Mouse (Mus musculus) kidney, postnatal 4 days (tissue): Measurements from ENCODE around the gene Dapk3.
A peak's percentile ranks its signal among the peaks of the same experiment; 100 is the strongest.
"Not testable (repeated sequence)": the region's sequence is repeated elsewhere in the genome, so short reads cannot be mapped to it uniquely, and the experiment has no call there.

Experiments
- DNase-seq, 2 experiments: peaks; one replicate each; pipeline ENCODE4 v3.0.0; 2021; ENCODE audit warnings: mixed read lengths in 2 of 2

Dapk3 gene

DNA sequence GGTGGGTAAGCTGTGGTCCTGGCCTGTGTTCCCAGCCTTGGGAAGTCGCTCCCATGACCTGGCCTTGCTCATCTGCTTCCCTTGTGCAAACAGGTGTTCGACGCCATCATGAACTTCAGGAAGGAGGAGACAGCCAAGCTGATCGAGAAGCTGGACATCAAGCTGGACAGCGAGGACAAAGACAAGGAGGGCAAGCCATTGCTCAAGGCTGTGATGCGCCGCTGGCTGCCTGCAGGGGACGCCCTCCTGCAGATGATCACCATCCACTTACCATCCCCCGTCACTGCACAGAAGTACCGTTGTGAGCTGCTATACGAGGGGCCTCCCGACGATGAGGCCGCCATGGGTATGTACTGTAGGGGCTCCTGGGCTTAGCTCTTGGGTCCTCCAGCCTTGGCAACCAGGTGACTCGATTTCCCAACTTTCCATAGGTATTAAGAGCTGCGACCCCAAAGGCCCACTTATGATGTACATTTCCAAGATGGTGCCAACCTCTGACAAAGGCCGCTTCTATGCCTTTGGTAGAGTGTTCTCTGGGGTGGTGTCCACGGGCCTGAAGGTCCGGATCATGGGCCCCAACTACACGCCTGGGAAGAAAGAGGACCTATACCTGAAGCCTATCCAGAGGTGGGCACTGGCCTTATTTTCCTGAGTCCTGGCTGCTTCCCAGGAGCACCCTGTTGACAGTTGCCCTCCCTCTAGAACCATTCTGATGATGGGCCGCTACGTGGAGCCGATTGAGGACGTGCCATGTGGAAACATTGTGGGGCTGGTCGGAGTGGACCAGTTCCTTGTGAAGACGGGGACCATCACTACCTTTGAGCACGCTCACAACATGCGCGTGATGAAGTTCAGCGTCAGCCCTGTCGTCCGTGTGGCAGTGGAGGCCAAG, 3.1 kb upstream of the Dapk3 start:
- DNase-seq: no peak

DNA sequence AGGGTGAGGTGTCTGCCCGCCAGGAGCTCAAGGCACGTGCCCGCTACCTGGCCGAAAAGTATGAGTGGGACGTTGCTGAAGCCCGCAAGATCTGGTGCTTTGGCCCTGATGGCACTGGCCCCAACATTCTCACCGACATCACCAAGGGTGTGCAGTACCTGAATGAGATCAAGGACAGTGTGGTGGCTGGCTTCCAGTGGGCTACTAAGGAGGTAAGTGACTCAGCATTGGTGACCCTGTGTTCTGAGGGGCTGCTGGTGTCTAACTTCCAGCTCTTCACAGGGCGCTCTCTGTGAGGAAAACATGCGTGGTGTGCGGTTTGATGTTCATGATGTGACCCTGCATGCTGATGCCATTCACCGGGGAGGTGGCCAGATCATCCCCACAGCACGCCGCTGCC, 1.9 kb upstream of the Dapk3 start:
- no peak for DNase-seq

DNA sequence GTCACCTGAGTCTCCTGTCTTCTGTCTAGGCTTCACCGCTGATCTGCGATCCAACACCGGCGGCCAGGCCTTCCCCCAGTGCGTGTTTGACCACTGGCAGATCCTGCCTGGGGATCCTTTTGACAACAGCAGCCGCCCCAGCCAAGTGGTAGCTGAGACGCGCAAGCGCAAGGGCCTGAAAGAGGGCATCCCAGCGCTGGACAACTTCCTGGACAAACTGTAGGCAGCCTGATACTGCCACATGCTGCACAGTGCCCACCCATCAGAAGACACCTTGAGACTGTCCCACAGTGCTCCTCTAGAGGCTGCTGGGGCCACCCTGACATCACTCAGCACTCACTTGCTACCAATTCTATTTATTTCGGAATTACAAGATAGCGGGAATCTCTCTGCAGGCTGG, 945 bp upstream of the Dapk3 start:
- DNase-seq: not testable (repeated sequence)

DNA sequence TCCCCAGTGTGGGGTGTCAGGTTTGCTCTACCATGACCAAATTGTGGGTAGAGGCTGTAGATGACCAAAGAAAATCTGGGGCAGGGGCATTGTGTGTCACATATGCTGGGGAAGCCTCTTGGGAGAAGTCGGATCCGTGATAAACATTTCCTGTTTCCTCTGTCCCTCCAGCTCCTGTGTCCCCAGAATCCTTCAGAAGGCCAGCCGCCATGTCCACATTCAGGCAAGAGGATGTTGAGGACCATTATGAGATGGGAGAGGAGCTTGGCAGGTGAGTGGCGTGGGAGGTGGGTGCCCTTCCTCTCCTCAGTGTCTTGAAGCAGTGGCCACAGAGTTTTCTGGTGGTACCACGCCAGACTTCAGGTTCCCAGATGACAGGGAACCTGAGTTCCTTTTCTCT, 1.0 kb downstream of the Dapk3 start, which contains the start of gene 4930442H23Rik:
Gene 4930442H23Rik (minus strand): TSS at position 45 of the 400 bp plus-strand sequence.
- DNase-seq: no peak

DNA sequence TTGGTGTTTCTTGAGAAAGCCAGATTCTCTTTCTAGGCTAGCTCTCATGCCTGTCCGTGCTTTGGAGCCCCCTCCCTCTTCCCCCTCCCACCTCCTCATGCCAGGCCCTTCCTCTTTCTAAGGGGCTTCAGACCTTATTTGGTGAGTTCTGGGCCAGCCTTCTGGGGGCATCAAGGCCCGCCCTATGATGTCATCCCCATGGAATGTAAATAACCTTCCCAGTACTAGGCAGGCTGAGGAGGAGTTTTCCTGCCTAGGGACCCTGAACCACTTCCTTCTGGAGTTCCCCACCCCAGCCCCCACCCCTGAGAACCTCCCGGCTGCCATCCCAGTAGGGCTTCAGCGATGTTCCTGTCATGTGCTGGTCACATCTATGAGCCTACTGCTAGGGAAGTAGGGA, 2.0 kb downstream of the Dapk3 start:
- no peak for DNase-seq

DNA sequence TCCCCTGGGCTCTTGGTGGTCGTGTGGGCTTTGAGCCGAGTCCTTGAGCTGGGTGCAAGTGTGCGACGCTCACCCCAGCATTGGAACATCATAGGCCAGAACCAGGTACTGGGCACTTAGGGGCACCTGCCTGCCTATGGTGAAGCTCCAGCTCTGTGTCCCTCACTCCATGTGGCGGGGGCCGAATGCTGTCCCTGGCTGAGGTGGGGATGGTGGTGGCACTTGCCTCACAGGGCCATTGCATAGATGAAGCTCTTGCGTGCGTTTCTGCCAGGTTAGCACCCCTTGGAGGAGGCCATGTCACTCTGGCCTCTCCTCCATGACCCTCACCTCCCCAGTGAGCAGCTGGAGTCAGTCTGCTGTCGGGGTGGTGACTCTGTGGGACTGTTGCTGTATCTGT, 4.4 kb downstream of the Dapk3 start:
- DNase-seq: no peak

DNA sequence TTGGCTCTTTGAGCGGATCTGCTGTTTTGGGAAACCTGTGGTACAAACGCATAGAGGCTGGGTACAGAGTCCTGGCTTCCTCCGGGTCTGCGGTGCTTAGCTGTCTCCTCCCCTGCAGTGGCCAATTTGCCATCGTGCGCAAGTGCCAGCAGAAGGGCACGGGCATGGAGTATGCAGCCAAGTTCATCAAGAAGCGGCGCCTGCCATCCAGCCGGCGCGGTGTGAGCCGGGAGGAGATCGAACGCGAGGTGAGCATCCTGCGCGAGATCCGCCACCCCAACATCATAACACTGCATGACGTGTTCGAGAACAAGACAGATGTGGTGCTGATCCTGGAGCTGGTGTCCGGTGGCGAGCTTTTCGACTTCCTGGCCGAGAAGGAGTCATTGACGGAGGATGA, 7.0 kb downstream of the Dapk3 start:
- no peak for DNase-seq

DNA sequence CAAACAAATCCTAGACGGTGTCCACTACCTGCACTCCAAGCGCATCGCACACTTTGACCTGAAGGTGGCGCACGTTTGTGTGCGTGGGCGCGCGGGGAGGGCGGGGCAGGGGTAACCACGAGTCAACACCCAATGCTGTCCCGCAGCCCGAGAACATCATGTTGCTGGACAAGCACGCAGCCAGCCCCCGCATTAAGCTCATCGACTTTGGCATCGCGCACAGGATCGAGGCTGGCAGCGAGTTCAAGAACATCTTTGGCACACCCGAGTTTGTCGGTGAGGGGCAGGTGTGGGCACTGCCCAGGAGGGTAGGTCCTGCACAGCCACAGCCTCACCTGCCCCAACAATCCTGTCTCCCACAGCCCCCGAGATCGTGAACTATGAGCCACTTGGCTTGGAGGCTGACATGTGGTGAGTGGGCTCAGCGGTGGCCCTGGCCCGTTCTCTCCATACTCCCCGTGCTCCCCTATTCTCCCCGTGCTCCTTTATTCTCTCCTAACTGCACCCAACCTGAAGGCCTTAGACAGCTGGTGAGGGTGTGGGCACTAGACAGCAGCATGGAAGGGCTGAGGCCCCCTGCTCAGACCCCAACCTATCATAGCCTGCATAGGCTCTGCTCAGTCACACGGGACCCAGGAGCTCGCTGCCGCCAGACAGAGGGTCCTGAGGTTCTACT, 7.6 kb downstream of the Dapk3 start:
- peak; percentile 55 to 67 for DNase-seq

DNA sequence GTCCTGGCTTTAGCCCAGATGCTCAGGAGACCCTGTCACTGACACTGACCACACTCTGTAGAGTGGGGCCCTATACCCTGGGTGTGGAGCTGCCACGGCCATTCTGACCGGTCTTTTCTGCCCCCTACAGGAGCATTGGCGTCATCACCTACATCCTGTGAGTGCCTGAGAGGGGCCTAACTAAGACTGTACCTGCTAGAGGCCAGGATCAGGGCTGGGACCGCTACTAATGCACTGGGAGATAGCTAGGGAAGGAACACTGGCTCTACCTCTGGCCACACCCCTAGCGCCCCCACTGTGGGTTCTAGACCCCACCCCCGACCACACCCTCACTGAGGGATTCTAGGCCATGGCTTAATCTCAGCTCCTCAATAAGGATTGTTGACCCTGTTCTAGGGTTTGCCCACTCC, 8.1 kb downstream of the Dapk3 start:
- DNase-seq: peak; percentile 18 to 40

DNA sequence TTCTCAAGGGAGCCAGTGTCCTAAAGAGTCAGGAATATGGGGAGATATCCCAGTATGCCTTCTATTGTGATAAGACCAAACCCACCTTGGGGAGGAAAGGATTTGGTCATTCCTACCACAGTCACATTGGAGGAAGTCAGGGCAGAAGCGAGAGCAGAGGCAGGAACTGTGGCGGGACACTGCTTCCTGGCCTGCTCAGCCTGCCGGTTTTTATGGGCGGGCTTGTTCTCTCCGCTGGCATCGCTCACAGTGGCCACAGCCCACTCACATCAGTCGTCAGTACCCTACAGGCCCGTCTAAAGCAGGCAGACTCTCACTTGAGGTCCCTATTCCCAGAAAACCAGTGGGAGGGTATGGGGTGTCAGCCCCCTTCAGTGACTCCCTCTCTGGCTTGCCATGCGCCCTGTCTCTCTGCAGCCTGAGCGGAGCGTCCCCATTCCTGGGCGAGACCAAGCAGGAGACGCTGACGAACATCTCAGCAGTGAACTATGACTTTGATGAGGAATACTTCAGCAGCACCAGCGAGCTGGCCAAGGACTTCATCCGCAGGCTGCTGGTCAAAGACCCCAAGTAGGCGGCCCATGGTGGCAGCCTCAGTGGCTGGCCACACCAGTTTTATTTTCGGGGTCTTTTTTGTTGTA, 8.7 kb downstream of the Dapk3 start:
- peak; percentile 27 to 45 for DNase-seq

DNA sequence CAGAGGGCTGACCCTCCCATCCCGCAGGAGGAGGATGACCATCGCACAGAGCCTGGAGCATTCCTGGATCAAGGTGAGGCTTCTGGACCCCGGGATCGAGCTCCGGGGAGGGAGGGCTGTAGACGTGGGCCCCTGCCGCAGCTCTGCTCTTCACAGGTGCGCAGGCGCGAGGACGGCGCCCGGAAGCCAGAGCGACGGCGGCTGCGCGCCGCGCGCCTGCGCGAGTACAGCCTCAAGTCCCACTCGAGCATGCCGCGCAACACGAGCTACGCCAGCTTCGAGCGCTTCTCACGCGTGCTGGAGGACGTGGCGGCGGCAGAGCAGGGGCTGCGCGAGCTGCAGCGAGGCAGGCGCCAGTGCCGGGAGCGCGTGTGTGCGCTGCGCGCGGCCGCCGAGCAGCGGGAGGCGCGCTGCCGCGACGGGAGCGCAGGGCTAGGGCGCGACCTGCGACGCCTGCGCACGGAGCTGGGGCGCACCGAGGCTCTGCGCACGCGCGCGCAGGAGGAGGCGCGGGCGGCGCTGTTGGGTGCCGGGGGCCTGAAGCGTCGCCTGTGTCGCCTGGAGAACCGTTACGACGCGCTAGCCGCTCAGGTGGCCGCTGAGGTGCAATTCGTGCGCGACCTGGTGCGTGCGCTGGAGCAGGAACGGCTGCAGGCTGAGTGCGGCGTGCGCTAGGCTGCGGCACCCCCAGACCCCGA, 9.6 kb downstream of the Dapk3 start:
- peak; percentile 83 to 90 for DNase-seq

DNA sequence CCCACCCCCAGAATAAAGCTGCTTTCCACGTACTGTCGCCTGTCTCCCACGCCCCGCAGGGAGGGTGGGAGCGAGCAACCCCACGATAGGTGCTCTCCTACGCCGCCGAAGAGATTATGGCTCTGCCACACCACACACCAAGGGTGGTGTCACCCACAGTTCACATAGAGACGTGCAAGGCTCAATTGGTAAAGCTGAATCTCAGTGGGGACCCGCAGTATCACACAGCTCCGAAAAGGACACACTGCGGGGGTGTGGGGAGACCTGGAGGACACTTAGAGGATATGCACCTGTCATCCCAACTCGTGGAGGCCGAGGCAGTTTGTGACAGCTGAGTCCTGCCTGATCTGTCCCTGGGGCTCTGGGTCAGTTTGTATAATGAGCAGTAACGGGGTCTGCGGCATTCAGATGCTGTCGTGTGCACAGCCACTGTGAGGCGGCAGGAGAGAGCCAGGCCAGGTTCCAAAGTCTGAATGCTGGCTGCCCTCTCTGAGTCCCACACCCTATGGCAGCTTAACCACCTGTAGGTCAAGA, 10.2 kb downstream of the Dapk3 start:
- peak in 1 of 2 experiments; percentile 66 for DNase-seq

DNA sequence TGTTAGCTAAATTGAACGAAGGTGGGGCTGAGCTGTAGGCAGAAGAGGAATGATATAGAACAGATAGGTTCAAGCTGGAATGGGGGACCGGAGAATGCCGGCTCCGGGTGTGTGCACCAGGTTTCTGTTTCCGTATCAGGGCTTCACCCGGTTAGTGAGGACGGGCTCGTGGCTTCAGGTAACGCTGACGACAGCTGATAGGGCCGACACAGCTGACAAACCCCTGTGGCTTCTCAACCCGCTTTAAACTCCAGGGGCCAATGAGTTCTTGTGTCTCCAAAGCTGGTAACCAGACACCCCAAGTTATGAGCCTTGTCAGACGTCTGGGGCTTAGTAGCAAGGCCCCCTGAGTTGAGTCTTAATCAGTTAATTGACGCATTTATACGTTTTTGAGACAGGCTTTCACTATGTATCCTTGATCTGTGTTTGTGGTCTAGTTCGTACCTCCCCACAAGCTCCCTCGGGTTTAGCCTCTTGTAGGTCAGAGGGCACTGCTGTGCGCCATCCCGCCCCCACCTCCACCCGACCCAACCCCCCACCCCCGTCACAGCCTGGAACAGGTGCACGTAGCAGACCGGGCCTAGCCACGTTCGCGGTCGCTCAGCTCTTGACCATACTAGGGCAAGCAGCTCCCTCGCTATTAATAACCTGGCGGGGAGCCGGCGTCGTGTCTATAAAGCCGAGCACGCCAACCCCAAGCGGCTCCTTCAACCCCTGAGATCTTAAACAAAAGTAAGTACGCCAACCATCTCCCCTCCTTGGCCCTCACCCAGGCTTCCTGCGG, 11.4 kb downstream of the Dapk3 start:
- DNase-seq: peak; percentile 29 to 43

DNA sequence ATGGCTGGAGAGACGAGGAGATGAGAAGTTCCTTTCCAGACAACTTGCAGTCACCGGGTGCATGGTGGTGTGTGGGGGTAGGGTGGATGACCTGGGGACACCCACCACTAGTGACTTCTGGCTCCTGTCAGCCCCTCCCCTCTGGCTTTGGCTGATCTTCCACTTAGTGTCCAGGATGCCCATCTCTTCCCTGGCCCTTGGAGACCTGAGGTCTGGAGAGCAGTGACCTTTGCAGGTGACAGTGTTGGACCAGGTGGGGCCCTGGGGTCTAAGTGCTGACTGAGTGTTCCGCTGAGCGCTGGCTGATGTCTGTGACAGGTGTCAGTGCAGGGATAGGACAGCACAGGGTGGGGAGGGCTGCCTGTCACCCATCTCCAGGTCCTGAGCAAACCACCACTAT, 12.5 kb downstream of the Dapk3 start:
- no peak for DNase-seq

DNA sequence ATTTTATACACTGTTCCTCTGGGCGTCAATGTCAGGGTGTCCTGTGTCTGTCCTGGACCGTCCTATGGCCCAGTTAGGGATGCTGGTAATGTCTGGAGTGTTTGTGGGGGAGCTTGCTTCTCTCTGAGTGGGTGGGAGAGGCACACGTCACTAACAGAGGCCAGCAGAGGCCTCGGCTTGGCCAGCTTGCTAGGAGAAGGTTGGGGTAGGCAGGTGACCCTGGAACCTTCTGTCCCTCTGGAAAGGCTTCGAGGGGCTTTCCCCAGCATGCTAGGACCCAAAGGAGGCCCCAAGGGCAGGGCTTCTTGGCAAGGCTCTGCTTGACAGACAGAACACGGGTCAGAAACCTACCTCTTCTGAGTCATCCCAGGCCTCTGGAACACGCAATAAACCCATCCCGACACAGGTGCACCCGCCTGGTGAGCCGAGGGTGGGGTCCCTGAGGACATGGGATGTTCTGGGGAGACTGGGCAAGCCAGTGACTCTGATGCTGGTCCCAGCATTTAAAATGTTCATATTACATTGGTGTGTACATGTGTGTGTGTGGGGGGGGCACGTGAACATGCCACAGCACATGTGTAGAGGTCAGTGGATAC, 13.8 kb downstream of the Dapk3 start:
- no peak for DNase-seq

DNA sequence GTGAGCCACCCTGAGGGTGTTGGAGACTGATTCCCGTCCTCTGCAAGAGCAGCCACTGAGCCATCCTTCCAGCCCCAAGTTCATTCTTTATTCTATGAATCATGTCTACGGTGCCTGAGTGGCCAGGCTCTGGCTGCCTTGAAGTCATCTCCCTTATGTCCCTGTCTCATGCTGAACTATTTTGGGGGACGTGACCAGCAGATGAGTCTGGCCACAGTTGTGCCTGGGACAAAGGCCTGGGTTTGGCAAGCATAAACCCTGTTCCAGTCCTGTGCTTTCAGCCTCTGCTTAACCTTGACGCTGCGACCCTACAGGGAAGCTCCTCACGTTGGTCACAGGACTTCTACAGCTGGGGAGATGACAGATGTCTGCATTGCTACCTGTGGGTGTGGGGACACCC, 14.5 kb downstream of the Dapk3 start:
- DNase-seq: no peak

DNA sequence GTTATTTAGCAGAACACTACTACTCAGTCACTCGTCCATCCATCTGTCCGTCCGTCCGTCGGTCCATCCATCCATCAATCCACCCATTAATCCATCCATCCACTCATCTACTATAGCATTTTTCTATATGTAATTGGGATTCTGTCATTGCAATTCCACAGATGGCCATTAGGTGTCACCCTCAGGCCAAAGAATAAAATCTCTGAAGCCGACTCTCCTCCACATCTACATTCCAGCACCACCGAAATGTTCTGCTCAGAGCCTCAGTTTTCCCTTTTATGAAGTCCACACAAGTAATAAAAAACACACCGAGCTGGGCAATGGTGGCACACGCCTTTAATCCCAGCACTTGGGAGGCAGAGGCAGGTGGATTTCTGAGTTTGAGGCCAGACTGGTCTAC, 15.4 kb downstream of the Dapk3 start:
- peak; percentile 68 to 74 for DNase-seq

DNA sequence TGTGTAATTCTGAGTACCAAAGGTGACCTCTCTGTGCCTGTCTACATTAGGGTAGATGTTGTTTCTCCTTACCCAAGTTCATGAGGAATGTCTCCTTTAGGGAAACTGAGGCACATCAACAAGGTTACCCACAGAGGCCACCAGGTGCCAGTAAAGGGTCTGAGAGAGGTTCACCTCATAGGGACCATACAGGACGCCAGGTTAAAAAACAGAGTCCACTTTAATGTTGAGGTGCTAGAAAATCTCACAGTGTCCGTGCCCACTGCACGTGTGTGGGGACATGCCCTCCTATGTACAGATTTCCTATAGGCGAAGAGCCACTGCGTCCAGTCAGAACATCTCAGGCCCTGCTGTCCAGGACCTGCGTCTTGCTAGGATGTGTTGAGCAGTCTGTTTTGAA, 16.2 kb downstream of the Dapk3 start:
- DNase-seq: no peak

DNA sequence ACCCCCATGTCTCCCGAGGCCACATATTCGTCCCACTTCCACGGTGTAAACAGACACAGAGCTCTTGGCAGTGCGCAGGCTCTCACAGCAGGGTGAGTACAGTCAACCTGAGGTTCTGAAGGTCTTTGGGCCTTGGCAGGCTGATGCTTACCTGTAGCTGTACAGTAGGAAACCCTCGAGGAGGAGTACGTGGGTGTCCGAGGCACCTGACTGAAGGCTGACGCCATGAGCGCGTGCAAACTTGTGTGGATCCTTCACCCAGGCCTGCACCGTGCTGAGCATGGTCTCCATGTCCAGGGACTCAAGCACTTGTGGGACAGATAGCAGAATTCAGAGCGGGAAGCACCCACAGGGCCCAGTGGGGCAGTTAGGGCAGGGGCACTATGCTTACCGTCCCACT, 17.3 kb downstream of the Dapk3 start:
- DNase-seq: no peak

DNA sequence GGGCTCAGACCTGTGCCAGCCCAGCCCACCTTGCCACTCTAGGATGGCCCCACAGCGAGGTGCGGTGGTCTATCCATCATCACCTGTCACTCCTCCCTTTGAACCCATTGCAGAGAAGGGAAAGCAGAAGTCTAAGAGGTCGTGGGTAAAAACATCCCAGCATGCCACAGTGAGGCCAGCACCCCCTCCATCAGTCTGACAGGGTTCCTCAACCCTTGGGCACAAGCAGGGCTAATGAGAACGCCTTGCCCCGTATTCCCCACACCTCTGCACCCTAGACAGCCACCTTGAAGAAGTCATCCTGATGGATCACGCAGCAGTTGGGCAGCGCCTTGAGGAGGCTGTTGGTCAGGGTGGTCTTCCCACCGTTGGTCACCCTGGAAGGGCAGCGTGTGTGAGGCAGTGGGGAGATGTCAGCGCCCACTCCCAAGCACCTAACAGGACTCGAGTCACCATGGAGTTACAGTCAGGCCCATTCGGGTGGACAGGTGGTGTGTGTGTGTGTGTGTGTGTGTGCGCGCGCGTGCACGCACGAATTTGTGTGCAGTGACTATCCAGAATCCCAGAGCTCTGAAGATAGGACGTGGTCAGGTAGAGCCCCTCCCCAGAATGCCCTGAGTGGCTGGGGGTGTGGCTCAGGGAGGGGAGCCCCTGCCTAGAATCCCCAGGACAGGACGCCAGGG, 17.9 kb downstream of the Dapk3 start:
- DNase-seq: no peak
